Mouse (Mus musculus) embryonic fibroblast, embryonic 13.5 days (primary cell): ENCODE measurements around the gene Efhb.

Source experiments
- CTCF ChIP-seq: IDR thresholded peaks from 2 replicates; pipeline ENCODE4 v1.5.1; 2011; ENCODE audit warnings: mild to moderate bottlenecking, control low read depth, low read length, moderate library complexity, borderline replicate concordance; ENCODE audit not compliant: insufficient read depth
- POLR2A ChIP-seq: IDR thresholded peaks from 2 replicates; pipeline ENCODE4 v1.6.1; 2011; ENCODE audit warnings: low read depth, mild to moderate bottlenecking, control low read depth, low read length, moderate library complexity

DNA sequence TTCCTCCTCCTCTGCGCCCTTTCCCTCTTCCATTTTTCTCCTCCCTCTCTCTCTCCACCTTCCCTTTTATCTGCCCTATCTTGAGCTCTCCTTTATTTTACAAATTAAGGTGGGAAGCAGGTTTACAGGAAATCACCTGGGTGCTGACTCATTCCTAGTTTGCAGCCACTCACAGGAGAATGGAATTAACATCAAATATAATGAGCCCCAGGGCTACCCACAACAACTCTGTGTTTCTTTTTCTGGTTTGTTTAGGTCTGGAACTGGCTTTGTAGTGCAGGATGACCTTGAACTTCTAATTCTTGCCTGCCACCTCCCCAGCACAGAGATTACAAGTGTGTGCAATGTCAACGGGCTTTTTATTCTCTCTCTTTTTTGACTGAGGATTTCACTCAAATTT, 7.0 kb downstream of the Efhb start:
- TF ChIP-seq CTCF (no peak), POLR2A (no peak)
